Mouse (Mus musculus) CH12.LX (cell line): ENCODE measurements around the gene Hoxc5. TPM values are rescaled to one million over a fixed set of nuclear protein-coding genes. Genes with fewer than 3 reads are reported as not detected.

Source experiments
- DNase-seq: peaks from one replicate; pipeline ENCODE4 v3.0.0-alpha.2; 2013; ENCODE audit errors: extremely low read depth
- H3K27ac ChIP-seq: 2 replicates; pipeline ENCODE4 v1.5.1; 2012; ENCODE audit warnings: low read depth, mild to moderate bottlenecking, control low read depth, moderate library complexity; ENCODE audit not compliant: insufficient read depth
- H3K27me3 ChIP-seq: replicated peaks from 2 replicates; pipeline ENCODE3; 2012; ENCODE audit warnings: inconsistent platforms
- H3K36me3 ChIP-seq, 2 experiments: replicated peaks in 1 of 2; 2 replicates each; pipeline versions ENCODE3 to v1.6.1; 2012; ENCODE audit warnings: inconsistent platforms in 1 of 2, low read length in 1 of 2, mild to moderate bottlenecking in 1 of 2, mixed read lengths in 1 of 2, moderate library complexity in 1 of 2; ENCODE audit not compliant: control insufficient read depth in 1 of 2, insufficient read depth in 1 of 2
- H3K4me1 ChIP-seq, 2 experiments: 2 replicates each; pipeline ENCODE4 v1.6.1; 2012; ENCODE audit warnings: inconsistent platforms in 1 of 2, moderate library complexity in 1 of 2; ENCODE audit not compliant: insufficient read depth in 2 of 2, control insufficient read depth in 1 of 2
- H3K4me2 ChIP-seq: 2 replicates; pipeline ENCODE4 v1.6.1; 2012; ENCODE audit warnings: low read depth, mild to moderate bottlenecking, control low read depth; ENCODE audit not compliant: poor library complexity, insufficient read depth, severe bottlenecking
- H3K4me3 ChIP-seq, 3 experiments: fragments of 150-350 bp in 1 of 3; sonication (generic) in 1 of 3; replicated peaks in 1 of 3; 2 replicates each; pipeline versions ENCODE3 to v1.5.1; 2011 to 2012; ENCODE audit warnings: low read depth in 2 of 3, low read length in 2 of 3, mild to moderate bottlenecking in 2 of 3, moderate library complexity in 2 of 3, control low read depth in 1 of 3, improper control_type of control experiment in 1 of 3, inconsistent platforms in 1 of 3, mixed read lengths in 1 of 3; ENCODE audit not compliant: poor library complexity in 1 of 3
- H3K79me2 ChIP-seq: replicated peaks from 2 replicates; pipeline ENCODE4 v1.6.1; 2012; ENCODE audit warnings: mild to moderate bottlenecking, moderate library complexity; ENCODE audit not compliant: control insufficient read depth, poor library complexity, insufficient read depth, severe bottlenecking; ENCODE audit errors: extremely low read depth
- H3K9ac ChIP-seq: 2 replicates; pipeline ENCODE4 v1.6.1; 2012; ENCODE audit warnings: low read depth, mild to moderate bottlenecking, control low read depth, moderate library complexity; ENCODE audit not compliant: insufficient read depth
- H3K9me3 ChIP-seq: replicated peaks from 2 replicates; pipeline ENCODE3; 2012; ENCODE audit warnings: low read length, inconsistent platforms, mixed read lengths
- BHLHE40 ChIP-seq: IDR thresholded peaks from 2 replicates; pipeline ENCODE4 v1.6.1; 2011; ENCODE audit warnings: mild to moderate bottlenecking, low read depth, low read length, improper control_type of control experiment
- CHD2 ChIP-seq: IDR thresholded peaks from 2 replicates; pipeline ENCODE4 v1.6.1; 2011; ENCODE audit warnings: low read length, improper control_type of control experiment
- CTCF ChIP-seq, 2 experiments: IDR thresholded peaks in 1 of 2; conservative IDR thresholded peaks in 1 of 2; 2 replicates each; pipeline ENCODE4 v1.5.1; 2011 to 2012; ENCODE audit warnings: low read depth in 2 of 2, low read length in 2 of 2, improper control_type of control experiment in 1 of 2, inconsistent platforms in 1 of 2, mild to moderate bottlenecking in 1 of 2, moderate library complexity in 1 of 2
- E2F4 ChIP-seq: IDR thresholded peaks from 2 replicates; pipeline ENCODE4 v1.6.1; 2011; ENCODE audit warnings: low read depth, low read length, improper control_type of control experiment; ENCODE audit not compliant: insufficient replicate concordance
- EP300 ChIP-seq: IDR thresholded peaks from 2 replicates; pipeline ENCODE4 v1.6.1; 2011; ENCODE audit warnings: low read length, improper control_type of control experiment
- ETS1 ChIP-seq: conservative IDR thresholded peaks from 2 replicates; pipeline ENCODE4 v1.6.1; 2012; ENCODE audit warnings: low read depth, mild to moderate bottlenecking, inconsistent platforms, low read length, improper control_type of control experiment, moderate library complexity
- GABPA ChIP-seq: IDR thresholded peaks from 2 replicates; pipeline ENCODE4 v1.6.1; 2012; ENCODE audit warnings: low read depth, low read length, improper control_type of control experiment, inconsistent platforms; ENCODE audit not compliant: insufficient replicate concordance
- HCFC1 ChIP-seq: IDR thresholded peaks from 2 replicates; pipeline ENCODE4 v1.6.1; 2012; ENCODE audit warnings: low read depth, mild to moderate bottlenecking, inconsistent platforms, low read length, improper control_type of control experiment
- IRF4 ChIP-seq: IDR thresholded peaks from 2 replicates; pipeline ENCODE4 v1.6.1; 2014; ENCODE audit warnings: low read depth, mild to moderate bottlenecking, inconsistent platforms, low read length, improper control_type of control experiment
- JUN ChIP-seq: IDR thresholded peaks from 2 replicates; pipeline ENCODE4 v1.6.1; 2011; ENCODE audit warnings: low read depth, mild to moderate bottlenecking, low read length, improper control_type of control experiment, moderate library complexity; ENCODE audit not compliant: insufficient read depth
- JUND ChIP-seq: conservative IDR thresholded peaks from 2 replicates; pipeline ENCODE4 v1.6.1; 2011; ENCODE audit warnings: low read depth, low read length, improper control_type of control experiment
- MAFK ChIP-seq: IDR thresholded peaks from 2 replicates; pipeline ENCODE4 v1.6.1; 2011; ENCODE audit warnings: low read length, improper control_type of control experiment; ENCODE audit not compliant: insufficient replicate concordance
- MAX ChIP-seq: IDR thresholded peaks from 2 replicates; pipeline ENCODE4 v1.6.1; 2011; ENCODE audit warnings: low read length, improper control_type of control experiment
- MAZ ChIP-seq: IDR thresholded peaks from 2 replicates; pipeline ENCODE4 v1.6.1; 2012; ENCODE audit warnings: low read depth, mild to moderate bottlenecking, inconsistent platforms, low read length, improper control_type of control experiment, moderate library complexity
- MEF2A ChIP-seq: IDR thresholded peaks from 2 replicates; pipeline ENCODE4 v1.6.1; 2014; ENCODE audit warnings: low read depth, mild to moderate bottlenecking, inconsistent platforms, low read length, improper control_type of control experiment, borderline replicate concordance
- MXI1 ChIP-seq: IDR thresholded peaks from 2 replicates; pipeline ENCODE4 v1.6.1; 2011; ENCODE audit warnings: mild to moderate bottlenecking, low read depth, low read length, improper control_type of control experiment
- MYC ChIP-seq: IDR thresholded peaks from 2 replicates; pipeline ENCODE4 v1.6.1; 2011; ENCODE audit warnings: low read depth, mild to moderate bottlenecking, improper control_type of control experiment, low read length
- NELFE ChIP-seq: IDR thresholded peaks from 2 replicates; pipeline ENCODE4 v1.6.1; 2011; ENCODE audit warnings: low read depth, low read length, improper control_type of control experiment
- NRF1 ChIP-seq: IDR thresholded peaks from 2 replicates; pipeline ENCODE4 v1.6.1; 2014; ENCODE audit warnings: low read depth, mild to moderate bottlenecking, inconsistent platforms, low read length, improper control_type of control experiment, moderate library complexity
- PAX5 ChIP-seq: IDR thresholded peaks from 2 replicates; pipeline ENCODE4 v1.6.1; 2012; ENCODE audit warnings: low read length, inconsistent platforms, mixed read lengths
- RAD21 ChIP-seq: IDR thresholded peaks from 2 replicates; pipeline ENCODE4 v1.6.1; 2011; ENCODE audit warnings: low read depth, mild to moderate bottlenecking, low read length, improper control_type of control experiment, moderate library complexity
- SIN3A ChIP-seq: IDR thresholded peaks from 2 replicates; pipeline ENCODE4 v1.6.1; 2012; ENCODE audit warnings: low read length, improper control_type of control experiment, inconsistent platforms
- TBP ChIP-seq: conservative IDR thresholded peaks from 2 replicates; pipeline ENCODE4 v1.6.1; 2011; ENCODE audit warnings: low read depth, low read length, improper control_type of control experiment
- TCF12 ChIP-seq: IDR thresholded peaks from 2 replicates; pipeline ENCODE4 v1.6.1; 2014; ENCODE audit warnings: low read depth, mild to moderate bottlenecking, inconsistent platforms, low read length, improper control_type of control experiment
- UBTF ChIP-seq: IDR thresholded peaks from 2 replicates; pipeline ENCODE4 v1.6.1; 2012; ENCODE audit warnings: low read depth, mild to moderate bottlenecking, inconsistent platforms, low read length, improper control_type of control experiment, moderate library complexity
- USF1 ChIP-seq: IDR thresholded peaks from 2 replicates; pipeline ENCODE4 v1.6.1; 2014; ENCODE audit warnings: low read depth, mild to moderate bottlenecking, inconsistent platforms, low read length, improper control_type of control experiment
- ZC3H11A ChIP-seq: IDR thresholded peaks from 2 replicates; pipeline ENCODE4 v1.6.1; 2012; ENCODE audit warnings: low read depth, mild to moderate bottlenecking, inconsistent platforms, low read length, improper control_type of control experiment
- ZKSCAN1 ChIP-seq: IDR thresholded peaks from 2 replicates; pipeline ENCODE4 v1.6.1; 2012; ENCODE audit warnings: low read depth, inconsistent platforms, low read length, improper control_type of control experiment, borderline replicate concordance
- ZMIZ1 ChIP-seq: IDR thresholded peaks from 2 replicates; pipeline ENCODE4 v1.6.1; 2012; ENCODE audit warnings: low read depth, mild to moderate bottlenecking, inconsistent platforms, low read length, improper control_type of control experiment
- dilution Hi-C: fragments of 300-500 bp; cut with MboI; formaldehyde crosslinking; loops from 2 replicates; pipeline ENCODE4 v1.14.3; 2020; ENCODE audit warnings: low sequenced_read_pairs; ENCODE audit not compliant: extremely low pct_unique_long_range_greater_than_20kb, extremely low pct_ligation_motif_present
- in situ Hi-C: fragments of 300-500 bp; cut with MboI; formaldehyde crosslinking; loops from 3 replicates; pipeline ENCODE4 v1.14.3; 2019; ENCODE audit warnings: low sequenced_read_pairs, low pct_ligation_motif_present, low pct_unique_long_range_greater_than_20kb, mixed read lengths
- polyA plus RNA-seq: library from polyadenylated mRNA; unstranded; fragments of >175 nt; gene quantifications from 2 replicates; pipeline ENCODE4 v1.2.1, GENCODE M21; 2012; ENCODE audit warnings: low read depth; ENCODE audit not compliant: insufficient read length
- total RNA-seq, 2 experiments: library from RNA; depleted of rRNA; stranded (reverse); fragments of 300-350 nt in 1 of 2; fragments of >200 nt in 1 of 2; gene quantifications; 2 replicates each; pipeline ENCODE4 v1.2.3; 2012 to 2014

Gene Hoxc5
- total and polyA plus RNA-seq, 3 experiments = 0.15 to 0.16 TPM; not detected in 1

DNA sequence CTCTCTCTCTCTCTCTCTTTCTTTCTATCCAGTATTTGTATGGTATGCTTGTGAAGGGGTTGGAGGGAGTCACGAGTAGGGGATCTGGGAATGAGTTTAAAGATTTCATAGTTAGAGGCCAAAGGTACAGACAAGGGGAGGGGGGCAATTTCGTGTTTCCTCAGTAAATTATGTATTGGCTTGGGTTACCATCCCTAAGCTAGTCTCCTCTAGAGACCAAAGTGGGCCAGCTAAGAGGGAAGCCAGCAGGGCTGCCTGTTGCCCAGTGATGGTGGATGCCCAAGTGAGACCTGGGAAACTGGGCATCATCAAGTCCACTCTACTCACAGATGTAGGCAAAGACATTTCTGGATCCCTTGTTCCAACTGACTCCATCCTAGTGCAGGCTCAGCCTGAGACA is 94.7 kb downstream of the Hoxc5 start:
- TF ChIP-seq CTCF (conservative IDR thresholded peaks at IDR 0.05 in 1 of 2, IDR thresholded peaks at IDR 0.05 in 1 of 2; ENCODE audit: low read depth in 2 of 2, low read length in 2 of 2) (no peak), JUND (no peak), E2F4 (no peak), MAZ (no peak), MYC (no peak), BHLHE40 (no peak), MEF2A (no peak), TBP (no peak), NRF1 (no peak), NELFE (no peak), MAFK (no peak), MXI1 (no peak), ETS1 (no peak), JUN (no peak), ZMIZ1 (no peak), IRF4 (no peak), GABPA (no peak), ZKSCAN1 (no peak), RAD21 (no peak), USF1 (no peak)
- Histone ChIP-seq H3K27ac (no peak overlapping the region), H3K79me2 (no peaks in the 10 kb centered on the region)

GRCm38 (mm10) chr15:103065642-103066041 is 98.4 kb downstream of the Hoxc5 start:
- no peak overlapping the region for H3K4me2 ChIP-seq
- in situ Hi-C loops = no loop called here
- no peak for TF ChIP-seq MAFK
- TF ChIP-seq MAX = no peak
- no peak for TF ChIP-seq ETS1
- TF ChIP-seq USF1 = no peak
- TF ChIP-seq CHD2 = no peak
- TF ChIP-seq EP300 = no peak
- no peak for TF ChIP-seq HCFC1
- TF ChIP-seq PAX5 = no peak
- TF ChIP-seq TCF12 = no peak
- TF ChIP-seq ZMIZ1 = no peak
- no peak for TF ChIP-seq UBTF
- no peak for TF ChIP-seq SIN3A
- no peak for TF ChIP-seq MXI1
- no peak for TF ChIP-seq MYC
- TF ChIP-seq TBP = no peak
- no peak for TF ChIP-seq IRF4
- TF ChIP-seq NRF1 = no peak
- TF ChIP-seq JUN = no peak
- TF ChIP-seq JUND = no peak
- no peak for TF ChIP-seq ZC3H11A
- H3K9ac ChIP-seq = no peak overlapping the region
- no peaks in the 10 kb centered on the region for H3K36me3 ChIP-seq
- no peak for DNase-seq
- H3K4me1 ChIP-seq = no peaks in the 10 kb centered on the region
- no peaks in the 10 kb centered on the region for H3K79me2 ChIP-seq
- dilution Hi-C loops = no loop called here
- H3K27me3 ChIP-seq = peaks cover 1% of the 10 kb centered on the region
- no peak overlapping the region for H3K4me3 ChIP-seq
- no peaks in the 10 kb centered on the region for H3K9me3 ChIP-seq
- H3K27ac ChIP-seq = no peak overlapping the region

More for the DNA sequence above, 94.7 kb downstream of the Hoxc5 start:
- dilution Hi-C loops = no loop called here
- Histone ChIP-seq H3K9ac (no peak overlapping the region), H3K36me3 (no peaks in the 10 kb centered on the region), H3K4me1 (no peaks in the 10 kb centered on the region), H3K4me2 (no peak overlapping the region), H3K9me3 (no peaks in the 10 kb centered on the region), H3K4me3 (no peak overlapping the region), H3K27me3 (peaks cover 1% of the 10 kb centered on the region)
- in situ Hi-C loops = no loop called here
- DNase-seq = no peak
